Mouse (Mus musculus) stomach, postnatal 0 days (tissue): ENCODE data around the gene Slc31a2.

Experiments used
- CTCF ChIP-seq: IDR thresholded peaks from 2 replicates; pipeline ENCODE4 v1.5.1; 2016; ENCODE audit warnings: antibody characterized with exemption, low read depth, mild to moderate bottlenecking, moderate library complexity
- EP300 ChIP-seq: optimal IDR thresholded peaks from 2 replicates; pipeline ENCODE3; 2016; ENCODE audit warnings: antibody characterized with exemption

GRCm38 (mm10) chr4:62278081-62278480, 15.7 kb downstream of the Slc31a2 start:
- TF ChIP-seq CTCF (0 out of 2 replicates have a peak, but pooled peaks have one; percentile 27), EP300 (no peak)
